Mouse (Mus musculus): ENCODE results near the gene Ergic1.

- TF ChIP-seq POLR2A (IDR thresholded peaks at IDR 0.05; ENCODE audit: low read depth, low read length) (no peak), CTCF (IDR thresholded peaks at IDR 0.05; ENCODE audit: extremely low read depth, insufficient read depth, insufficient read length, insufficient replicate concordance) (no peak)
Measured at GRCm38 (mm10) chr17:26575786-26576690, 14.7 kb downstream of the Ergic1 start.
